Mouse (Mus musculus): Measurements from ENCODE around the gene Zfp961. TPM values are rescaled to one million over a fixed set of nuclear protein-coding genes. Genes with fewer than 3 reads are reported as not detected.

The Zfp961 gene
- polyA plus RNA-seq, 1 experiment from 2014 or later, result 15.0 TPM

DNA sequence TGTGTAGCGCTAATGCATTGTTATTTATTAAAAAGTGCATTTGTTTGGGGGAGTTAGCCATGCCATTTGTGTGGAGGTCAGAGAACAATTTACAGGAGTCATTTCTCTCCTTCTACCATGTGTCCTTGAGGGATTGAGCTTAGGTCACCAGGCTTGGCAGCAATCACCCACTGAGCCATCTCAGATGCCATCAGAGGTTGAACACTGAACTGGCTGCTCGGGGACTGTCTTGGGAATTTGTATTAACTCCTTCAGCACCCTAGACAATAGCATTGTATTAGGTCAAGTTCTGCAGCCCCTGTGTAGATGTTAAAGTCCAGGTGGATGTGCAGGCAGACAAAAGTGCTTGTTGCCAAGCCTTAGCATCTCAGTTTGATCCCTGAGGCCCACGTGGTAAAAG, 13.2 kb downstream of the Zfp961 start:
- no peaks in the 10 kb centered on the region for H3K4me1 ChIP-seq
- 0 out of 2 replicates have a peak, but pooled peaks cover 6% of the 10 kb centered on the region for H3K9me3 ChIP-seq (replicated peaks)
- H3K9ac ChIP-seq, result no peak overlapping the region
- no peak for ATAC-seq (ENCODE audit: insufficient number of reproducible peaks, low FRiP score, low TSS enrichment, low read depth)
- H3K4me2 ChIP-seq (replicated peaks), result no peak overlapping the region
- peaks cover 52% of the 10 kb centered on the region for H3K36me3 ChIP-seq
- 88% methylated on average over 3 of the region's 3 CpGs for WGBS
- no peaks in the 10 kb centered on the region for H3K27me3 ChIP-seq
- H3K4me3 ChIP-seq (replicated peaks), result no peak overlapping the region
- no peak overlapping the region for H3K27ac ChIP-seq (replicated peaks)

DNA sequence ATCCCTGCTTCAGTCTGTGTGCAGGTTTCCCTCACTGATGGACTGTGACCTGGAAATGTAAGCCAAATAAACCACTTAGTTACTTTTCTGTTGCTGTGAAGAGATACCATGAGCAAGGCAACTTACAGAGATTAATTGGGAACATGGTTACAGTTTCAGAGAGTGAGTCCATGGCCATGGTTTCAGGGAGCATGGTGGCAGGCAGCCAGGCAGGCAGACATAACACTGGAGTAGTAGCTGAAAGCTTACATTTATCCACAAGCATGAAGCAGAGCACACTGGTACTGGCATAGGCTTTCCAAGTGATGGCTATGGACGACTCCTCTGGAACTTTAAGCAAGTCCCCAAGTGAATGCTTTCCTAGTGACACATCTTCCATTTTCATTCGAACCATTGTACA, 14.3 kb downstream of the Zfp961 start:
- peaks cover 58% of the 10 kb centered on the region for H3K36me3 ChIP-seq
- no peak overlapping the region for H3K4me2 ChIP-seq (replicated peaks)
- ATAC-seq (ENCODE audit: insufficient number of reproducible peaks, low FRiP score, low TSS enrichment, low read depth), result no peak
- H3K27me3 ChIP-seq, result no peaks in the 10 kb centered on the region
- no peak overlapping the region for H3K27ac ChIP-seq (replicated peaks)
- no peak overlapping the region for H3K4me3 ChIP-seq (replicated peaks)
- H3K4me1 ChIP-seq, result no peaks in the 10 kb centered on the region
- H3K9me3 ChIP-seq (replicated peaks), result 0 out of 2 replicates have a peak, but pooled peaks cover 6% of the 10 kb centered on the region
- no peak overlapping the region for H3K9ac ChIP-seq
- WGBS, result 97% methylated on average over 2 of the region's 2 CpGs

DNA sequence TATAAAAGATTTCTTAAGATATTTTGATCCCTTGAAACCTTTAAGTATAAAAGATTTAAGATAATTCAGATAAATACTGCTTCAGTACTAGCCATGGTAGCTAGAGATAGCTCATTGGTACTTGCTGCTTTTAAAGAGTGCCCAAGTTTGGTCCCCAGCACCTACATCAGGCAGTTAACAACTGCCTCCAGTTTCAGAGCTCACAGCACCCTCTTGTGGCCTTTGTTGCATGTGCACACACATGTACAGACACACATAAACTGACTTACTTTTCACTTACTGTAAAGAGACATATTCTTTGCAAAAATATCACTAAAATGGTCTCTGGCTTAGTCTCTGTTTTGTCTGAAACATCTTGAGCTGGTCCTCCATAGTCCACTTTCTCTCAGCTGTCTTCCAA, 15.6 kb downstream of the Zfp961 start:
- Histone ChIP-seq H3K4me3 (replicated peaks) (no peak overlapping the region), H3K27me3 (no peaks in the 10 kb centered on the region), H3K36me3 (peaks cover 58% of the 10 kb centered on the region), H3K4me2 (replicated peaks) (no peak overlapping the region), H3K9ac (no peak overlapping the region), H3K4me1 (no peaks in the 10 kb centered on the region), H3K9me3 (replicated peaks) (0 out of 2 replicates have a peak, but pooled peaks cover 6% of the 10 kb centered on the region), H3K27ac (replicated peaks) (no peak overlapping the region)
- ATAC-seq (ENCODE audit: insufficient number of reproducible peaks, low FRiP score, low TSS enrichment, low read depth), result no peak

DNA sequence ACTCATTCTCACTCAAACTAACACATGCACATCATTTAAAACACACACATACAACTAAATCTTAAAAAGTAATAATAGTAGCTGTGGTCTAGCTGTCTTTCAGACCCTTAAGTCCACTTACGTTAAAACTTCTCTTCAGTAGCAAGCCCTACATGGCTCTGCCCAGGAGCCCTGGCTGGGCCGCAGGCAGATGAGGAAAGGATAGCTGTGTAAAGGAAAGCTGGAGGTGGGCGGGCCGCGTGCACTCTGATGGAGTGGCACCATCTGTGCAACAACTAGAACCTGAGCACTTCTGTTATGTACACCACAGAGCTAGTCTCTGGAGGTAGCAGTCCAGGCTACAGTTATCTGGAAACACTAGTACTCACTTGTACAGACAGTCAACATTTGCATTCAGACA, 16.4 kb downstream of the Zfp961 start:
- H3K4me1 ChIP-seq, result no peaks in the 10 kb centered on the region
- 97% methylated on average over 5 of the region's 5 CpGs for WGBS
- H3K36me3 ChIP-seq, result peaks cover 58% of the 10 kb centered on the region

DNA sequence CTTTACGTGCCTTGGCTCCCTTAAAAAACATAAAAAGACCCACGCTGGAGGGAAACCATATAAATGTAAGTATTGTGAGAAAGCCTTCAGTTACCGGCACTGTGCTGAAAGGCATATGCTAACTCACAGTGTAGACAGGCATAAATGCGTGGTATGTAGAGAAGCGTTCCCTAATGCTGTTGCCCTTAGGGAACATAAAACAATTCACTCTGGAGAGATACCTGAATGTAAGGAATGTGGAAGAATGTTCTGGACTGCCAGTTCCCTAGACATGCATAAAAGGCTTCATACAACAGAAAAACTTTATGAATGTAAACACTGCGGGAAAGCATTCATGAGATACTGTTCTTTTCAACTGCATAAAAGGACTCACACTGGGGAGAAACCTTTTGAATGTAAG, 17.3 kb downstream of the Zfp961 start:
- Histone ChIP-seq H3K27ac (replicated peaks) (0 out of 2 replicates have a peak overlapping the region, but pooled peaks have one; percentile 4), H3K27me3 (no peaks in the 10 kb centered on the region), H3K4me3 (replicated peaks) (no peak overlapping the region), H3K4me1 (no peaks in the 10 kb centered on the region), H3K9me3 (replicated peaks) (0 out of 2 replicates have a peak, but pooled peaks cover 6% of the 10 kb centered on the region), H3K36me3 (peaks cover 58% of the 10 kb centered on the region), H3K9ac (no peak overlapping the region), H3K4me2 (replicated peaks) (no peak overlapping the region)
- 75% methylated on average over 6 of the region's 6 CpGs for WGBS
- no peak for ATAC-seq (ENCODE audit: insufficient number of reproducible peaks, low FRiP score, low TSS enrichment, low read depth)

More for the DNA sequence above, 16.4 kb downstream of the Zfp961 start:
- no peak overlapping the region for H3K4me2 ChIP-seq (replicated peaks)
- H3K27me3 ChIP-seq, result no peaks in the 10 kb centered on the region
- 0 out of 2 replicates have a peak, but pooled peaks cover 6% of the 10 kb centered on the region for H3K9me3 ChIP-seq (replicated peaks)
- no peak for ATAC-seq (ENCODE audit: insufficient number of reproducible peaks, low FRiP score, low TSS enrichment, low read depth)
- no peak overlapping the region for H3K4me3 ChIP-seq (replicated peaks)
- H3K9ac ChIP-seq, result no peak overlapping the region
- H3K27ac ChIP-seq (replicated peaks), result no peak overlapping the region

DNA sequence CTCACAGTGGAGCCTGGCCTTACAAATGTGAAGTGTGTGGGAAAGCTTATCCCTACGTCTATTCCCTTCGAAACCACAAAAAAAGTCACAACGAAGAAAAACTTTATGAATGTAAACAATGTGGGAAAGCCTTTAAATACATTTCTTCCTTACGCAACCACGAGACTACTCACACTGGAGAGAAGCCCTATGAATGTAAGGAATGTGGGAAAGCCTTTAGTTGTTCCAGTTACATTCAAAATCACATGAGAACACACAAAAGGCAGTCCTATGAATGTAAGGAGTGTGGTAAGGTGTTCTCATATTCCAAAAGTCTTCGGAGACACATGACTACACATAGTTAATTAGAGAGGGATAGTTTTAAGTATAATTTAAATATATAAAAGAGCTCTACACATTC, 17.8 kb downstream of the Zfp961 start:
- H3K4me1 ChIP-seq, result no peaks in the 10 kb centered on the region
- H3K27ac ChIP-seq (replicated peaks), result 0 out of 2 replicates have a peak overlapping the region, but pooled peaks have one; percentile 4
- 67% methylated on average over 6 of the region's 6 CpGs for WGBS
- no peaks in the 10 kb centered on the region for H3K27me3 ChIP-seq
- no peak overlapping the region for H3K4me2 ChIP-seq (replicated peaks)
- ATAC-seq (ENCODE audit: insufficient number of reproducible peaks, low FRiP score, low TSS enrichment, low read depth), result no peak
- no peak overlapping the region for H3K9ac ChIP-seq
- H3K4me3 ChIP-seq (replicated peaks), result no peak overlapping the region
- H3K9me3 ChIP-seq (replicated peaks), result 0 out of 2 replicates have a peak, but pooled peaks cover 6% of the 10 kb centered on the region
- H3K36me3 ChIP-seq, result peaks cover 58% of the 10 kb centered on the region

DNA sequence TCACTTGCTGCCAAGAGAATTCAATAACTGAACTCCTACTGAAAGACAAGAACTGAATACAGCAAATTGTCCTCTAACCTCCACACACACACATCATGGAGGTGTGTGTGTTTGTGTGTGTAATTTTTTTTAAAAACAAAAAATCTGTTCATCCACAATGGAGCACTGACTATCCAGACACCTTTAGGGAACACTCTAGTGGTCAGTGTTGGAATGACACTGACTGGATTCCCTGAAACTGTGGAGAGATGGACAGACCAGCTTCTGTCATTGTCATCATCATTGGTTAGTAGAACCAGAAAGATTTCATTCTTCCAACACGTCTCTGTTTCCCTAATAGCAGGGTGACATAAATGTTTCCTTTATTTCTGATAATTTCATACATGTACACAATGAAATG, 21.1 kb downstream of the Zfp961 start:
- Histone ChIP-seq H3K4me3 (replicated peaks) (no peak overlapping the region), H3K27me3 (no peaks in the 10 kb centered on the region), H3K9ac (no peak overlapping the region), H3K4me2 (replicated peaks) (no peak overlapping the region), H3K4me1 (no peaks in the 10 kb centered on the region), H3K9me3 (replicated peaks) (no peaks in the 10 kb centered on the region), H3K36me3 (peaks cover 28% of the 10 kb centered on the region), H3K27ac (replicated peaks) (no peak overlapping the region)
- WGBS, result 66% methylated on average over 1 of the region's 1 CpGs
- no peak for ATAC-seq (ENCODE audit: insufficient number of reproducible peaks, low FRiP score, low TSS enrichment, low read depth)

DNA sequence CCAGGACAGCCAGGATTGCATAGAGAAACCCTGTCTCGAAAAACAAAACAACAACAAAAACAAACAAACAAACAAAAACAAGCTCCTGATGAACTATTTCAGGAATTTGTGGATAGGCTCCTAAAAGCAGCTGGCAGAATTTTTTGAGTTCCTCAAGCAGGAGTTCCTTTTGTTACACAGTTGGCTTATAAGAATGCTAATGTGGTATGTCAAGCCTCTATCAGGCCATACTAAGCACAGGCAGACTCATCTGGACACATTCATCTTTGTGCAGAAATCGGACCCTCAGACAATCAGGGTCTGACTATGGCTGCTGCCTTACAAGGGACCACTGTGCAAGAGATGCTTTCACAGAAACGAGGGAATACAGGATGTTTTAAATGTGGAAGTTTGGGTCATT, 23.4 kb downstream of the Zfp961 start:
- no peak overlapping the region for H3K9ac ChIP-seq
- no peaks in the 10 kb centered on the region for H3K4me1 ChIP-seq
- peaks cover 5% of the 10 kb centered on the region for H3K36me3 ChIP-seq
- 81% methylated on average over 3 of the region's 3 CpGs for WGBS
- no peak for ATAC-seq (ENCODE audit: insufficient number of reproducible peaks, low FRiP score, low TSS enrichment, low read depth)
- H3K27ac ChIP-seq (replicated peaks), result no peak overlapping the region
- H3K27me3 ChIP-seq, result no peaks in the 10 kb centered on the region
- H3K4me2 ChIP-seq (replicated peaks), result no peak overlapping the region
- H3K9me3 ChIP-seq (replicated peaks), result no peaks in the 10 kb centered on the region
- H3K4me3 ChIP-seq (replicated peaks), result no peak overlapping the region

DNA sequence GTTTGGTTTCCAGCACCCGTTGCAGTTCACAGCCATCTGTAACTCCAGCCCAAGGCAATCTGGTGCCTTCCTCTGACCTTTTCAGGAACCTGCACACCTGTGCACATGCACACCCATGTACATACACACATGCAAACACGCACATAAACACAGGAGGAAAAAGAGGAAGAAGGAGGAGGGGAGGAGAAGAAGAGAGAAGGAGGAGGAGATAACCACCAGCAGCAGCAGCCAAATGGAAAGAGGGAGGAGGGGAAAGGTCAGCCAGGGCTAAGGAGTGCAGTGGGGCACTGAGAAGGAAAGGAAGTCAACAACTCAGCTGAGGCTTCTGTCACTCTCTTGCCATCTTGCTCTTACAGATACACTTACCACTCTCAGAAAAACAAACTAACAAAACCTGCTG, 30.2 kb downstream of the Zfp961 start:
- Histone ChIP-seq H3K4me2 (replicated peaks) (no peak overlapping the region), H3K36me3 (no peaks in the 10 kb centered on the region), H3K27ac (replicated peaks) (no peak overlapping the region), H3K9ac (no peak overlapping the region), H3K4me3 (replicated peaks) (no peak overlapping the region), H3K4me1 (no peaks in the 10 kb centered on the region), H3K9me3 (replicated peaks) (no peaks in the 10 kb centered on the region), H3K27me3 (no peaks in the 10 kb centered on the region)
- ATAC-seq (ENCODE audit: insufficient number of reproducible peaks, low FRiP score, low TSS enrichment, low read depth), result no peak
- 63% methylated on average over 2 of the region's 2 CpGs for whole genome bisulfite sequencing

DNA sequence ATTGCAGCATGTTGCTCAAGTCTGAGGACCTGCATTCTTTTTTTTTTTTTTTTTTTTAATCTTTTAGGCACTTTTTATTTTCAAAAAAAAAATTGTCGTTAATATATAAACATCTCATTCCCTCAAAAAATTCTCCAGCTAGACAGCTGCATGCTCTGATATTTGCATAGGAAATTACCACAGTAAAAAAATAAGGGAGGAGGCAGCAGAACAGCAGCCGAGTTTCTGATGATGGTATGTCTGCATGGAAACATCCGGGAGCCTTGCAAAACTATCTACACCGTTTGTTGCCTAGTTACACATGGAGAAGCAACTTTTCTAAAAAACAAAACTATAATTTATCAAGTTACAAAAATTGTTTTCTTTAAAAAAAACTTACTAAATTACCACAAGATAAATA, 30.6 kb downstream of the Zfp961 start:
- no peak for ATAC-seq (ENCODE audit: insufficient number of reproducible peaks, low FRiP score, low TSS enrichment, low read depth)
- no peaks in the 10 kb centered on the region for H3K27me3 ChIP-seq
- 75% methylated on average over 4 of the region's 4 CpGs for WGBS
- H3K4me1 ChIP-seq, result no peaks in the 10 kb centered on the region
- H3K36me3 ChIP-seq, result no peaks in the 10 kb centered on the region
- H3K9ac ChIP-seq, result no peak overlapping the region
- H3K27ac ChIP-seq (replicated peaks), result no peak overlapping the region
- no peak overlapping the region for H3K4me3 ChIP-seq (replicated peaks)
- no peak overlapping the region for H3K4me2 ChIP-seq (replicated peaks)
- H3K9me3 ChIP-seq (replicated peaks), result no peaks in the 10 kb centered on the region

DNA sequence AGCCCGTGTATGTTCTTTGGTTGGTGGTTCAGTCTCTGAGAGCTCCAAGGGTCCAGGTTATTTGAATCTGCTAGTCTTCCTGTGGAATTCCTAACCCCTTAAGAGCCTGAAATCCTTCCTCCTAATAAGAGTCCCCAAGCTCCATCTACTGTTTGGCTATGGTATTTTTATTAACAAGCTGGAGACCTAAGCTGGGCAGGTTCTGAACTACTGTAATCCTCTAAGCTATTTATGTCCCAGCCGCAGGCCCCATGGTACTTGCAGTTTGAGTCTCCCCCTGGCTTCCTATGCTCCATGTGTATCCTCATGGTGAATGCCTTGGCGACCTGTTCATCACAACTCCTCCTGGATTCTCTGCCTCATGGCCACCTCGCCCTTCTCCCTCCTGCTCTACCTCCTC, 33.8 kb downstream of the Zfp961 start:
- Histone ChIP-seq H3K4me1 (0 out of 2 replicates have a peak, but pooled peaks cover 4% of the 10 kb centered on the region), H3K9ac (no peak overlapping the region), H3K36me3 (no peaks in the 10 kb centered on the region), H3K27ac (replicated peaks) (no peak overlapping the region), H3K4me3 (replicated peaks) (no peak overlapping the region), H3K4me2 (replicated peaks) (no peak overlapping the region), H3K9me3 (replicated peaks) (no peaks in the 10 kb centered on the region), H3K27me3 (no peaks in the 10 kb centered on the region)
- ATAC-seq (ENCODE audit: insufficient number of reproducible peaks, low FRiP score, low TSS enrichment, low read depth), result no peak; the same call in 1 of the 2 replicates
- 60% methylated on average over 4 of the region's 4 CpGs for WGBS

DNA sequence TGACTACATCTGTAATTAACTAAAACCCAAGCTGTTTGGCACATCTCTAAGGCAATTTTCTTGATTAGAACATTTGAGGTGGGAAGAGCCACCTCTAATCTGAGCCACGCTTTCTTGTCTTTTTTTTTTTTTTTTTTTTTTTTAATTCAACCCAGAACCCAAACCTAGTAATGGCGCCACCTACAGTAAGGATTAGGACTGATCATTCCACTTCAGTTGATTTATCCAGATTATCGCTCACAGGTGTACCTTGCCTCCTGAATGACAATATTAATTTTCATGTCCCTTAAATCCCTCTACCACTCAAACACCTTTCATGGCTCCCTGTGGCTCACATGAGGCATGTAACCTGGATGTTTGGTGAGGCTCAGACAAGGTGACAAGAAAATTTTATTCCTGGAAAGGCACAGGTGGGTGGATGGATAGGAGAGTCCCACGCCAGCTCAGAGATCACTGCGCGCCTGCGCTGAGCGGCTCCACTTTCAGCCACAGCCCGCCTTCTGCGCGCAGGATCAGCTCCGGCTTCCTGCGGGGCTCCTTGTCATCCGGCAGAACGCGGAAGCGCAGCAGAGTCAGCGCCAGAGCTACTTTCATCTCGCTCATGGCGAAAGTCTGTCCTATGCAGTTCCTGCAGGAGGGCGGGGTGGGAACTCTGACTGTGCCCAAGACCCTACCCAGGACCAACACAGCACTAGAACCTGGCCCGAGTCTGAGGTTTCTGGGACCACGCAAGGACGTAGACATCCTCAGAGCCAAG, 37.5 kb downstream of the Zfp961 start:
- Histone ChIP-seq H3K36me3 (no peaks in the 10 kb centered on the region), H3K4me2 (replicated peaks) (peak overlapping the region; percentile 60), H3K4me3 (replicated peaks) (peak overlapping the region; percentile 48), H3K9ac (0 out of 2 replicates have a peak overlapping the region, but pooled peaks have one; percentile 21), H3K9me3 (replicated peaks) (no peaks in the 10 kb centered on the region), H3K27me3 (no peaks in the 10 kb centered on the region), H3K4me1 (0 out of 2 replicates have a peak, but pooled peaks cover 4% of the 10 kb centered on the region), H3K27ac (replicated peaks) (no peak overlapping the region)
- no peak for ATAC-seq (ENCODE audit: insufficient number of reproducible peaks, low FRiP score, low TSS enrichment, low read depth)
- WGBS, result 15% methylated on average over 24 of the region's 24 CpGs

Data from embryonic facial prominence, embryonic 15.5 days (tissue).